Comparison of ENCODE assay signal across 1 mouse cellular context in genomic region chr6:91473805-91474440, GRCm38 (mm10).
TF ChIP-seq lines count a peak whose summit lies in the region.

No protein-coding gene starts in this region.

TF ChIP-seq in CH12.LX, 34 proteins besides CTCF, POLR2A, EP300 and RAD21 (continued from another document):
- no peak for TF ChIP-seq USF1 (IDR thresholded peaks at IDR 0.05; ENCODE audit: low read depth, low read length)
- no peak; the same call in 1 of the 2 replicates for TF ChIP-seq UBTF (IDR thresholded peaks at IDR 0.05; ENCODE audit: low read depth, low read length)
- TF ChIP-seq JUN (IDR thresholded peaks at IDR 0.05; ENCODE audit: insufficient read depth, low read depth, low read length): no peak
- TF ChIP-seq MXI1 (IDR thresholded peaks at IDR 0.05; ENCODE audit: low read depth, low read length): peak; percentile 4; the same call in 1 of the 2 replicates
- TF ChIP-seq NELFE (IDR thresholded peaks at IDR 0.05; ENCODE audit: low read depth, low read length): peak; percentile 2; the same call in 1 of the 2 replicates
- TF ChIP-seq ZKSCAN1 (IDR thresholded peaks at IDR 0.05; ENCODE audit: borderline replicate concordance, low read depth, low read length): no peak
- no peak for TF ChIP-seq TCF12 (IDR thresholded peaks at IDR 0.05; ENCODE audit: low read depth, low read length)
- TF ChIP-seq HCFC1 (IDR thresholded peaks at IDR 0.05; ENCODE audit: low read depth, low read length): no peak
- TF ChIP-seq BHLHE40 (IDR thresholded peaks at IDR 0.05; ENCODE audit: low read depth, low read length): no peak
- no peak for TF ChIP-seq KAT2A (IDR thresholded peaks at IDR 0.05; ENCODE audit: insufficient replicate concordance, low read length)
- TF ChIP-seq IRF4 (IDR thresholded peaks at IDR 0.05; ENCODE audit: low read depth, low read length): no peak
- no peak for TF ChIP-seq ZC3H11A (IDR thresholded peaks at IDR 0.05; ENCODE audit: low read depth, low read length)
